Mouse (Mus musculus) neural tube, embryonic 12.5 days (tissue): ENCODE results near the gene Rpl6. TPM values are rescaled to one million over a fixed set of nuclear protein-coding genes. Genes with fewer than 3 reads are reported as not detected.

Experiments
- ATAC-seq: fragments of 200-750 bp; cut with Nextera tagmentation; 2 replicates; pipeline ENCODE4 v1.8.0; 2017; ENCODE audit warnings: low read depth, mild to moderate bottlenecking, moderate TSS enrichment, moderate library complexity; ENCODE audit not compliant: low FRiP score
- H3K27ac ChIP-seq: fragments of 300-500 bp; sonication (generic); 2 replicates; pipeline ENCODE4 v1.5.1; 2016
- H3K27me3 ChIP-seq: fragments of 300-500 bp; sonication (generic); replicated peaks from 2 replicates; pipeline ENCODE4 v1.6.1; 2016; ENCODE audit warnings: mild to moderate bottlenecking
- H3K36me3 ChIP-seq: fragments of 300-500 bp; sonication (generic); 2 replicates; pipeline ENCODE4 v1.6.1; 2016; ENCODE audit warnings: mild to moderate bottlenecking
- H3K4me1 ChIP-seq: fragments of 300-500 bp; sonication (generic); 2 replicates; pipeline ENCODE4 v1.6.1; 2016
- H3K4me2 ChIP-seq: fragments of 300-500 bp; sonication (generic); replicated peaks from 2 replicates; pipeline ENCODE4 v1.6.1; 2016; ENCODE audit warnings: mild to moderate bottlenecking
- H3K4me3 ChIP-seq: fragments of 300-500 bp; sonication (generic); 2 replicates; pipeline ENCODE4 v1.5.1; 2016
- H3K9ac ChIP-seq: fragments of 300-500 bp; sonication (generic); 2 replicates; pipeline ENCODE4 v1.6.1; 2016; ENCODE audit warnings: mild to moderate bottlenecking
- H3K9me3 ChIP-seq: fragments of 300-500 bp; sonication (generic); 2 replicates; pipeline ENCODE4 v1.6.1; 2016; ENCODE audit warnings: mild to moderate bottlenecking
- WGBS: fragments of 180-500 bp; shearing (Covaris S2); methylation state at CpG from one replicate; pipeline ENCODE4 v1.1.7; 2016; 5-methylcytosine and 5-hydroxymethylcytosine counted together
- polyA plus RNA-seq: library from polyadenylated mRNA; unstranded; fragments of >200 nt; fragmentation: Nextera tagmentation; extraction: Ambion mirVana; gene quantifications from 2 replicates; pipeline ENCODE4 v1.2.1, GENCODE M21; 2016

Rpl6 gene
- polyA plus RNA-seq, 1 experiment from 2014 or later = 465 TPM

- H3K9ac ChIP-seq = no peak overlapping the region
- no peak overlapping the region for H3K27ac ChIP-seq
- peaks cover 2% of the 10 kb centered on the region; the same call in 1 of the 2 replicates for H3K36me3 ChIP-seq
- no peaks in the 10 kb centered on the region for H3K27me3 ChIP-seq
- ATAC-seq = no peak
- no peak overlapping the region for H3K4me2 ChIP-seq
- WGBS = 91% methylated on average over 9 of the region's 9 CpGs
- H3K9me3 ChIP-seq = no peaks in the 10 kb centered on the region
- no peaks in the 10 kb centered on the region for H3K4me1 ChIP-seq
- H3K4me3 ChIP-seq = no peak overlapping the region
Observed at GRCm38 (mm10) chr5:121230811-121231210, 26.5 kb downstream of the Rpl6 start.

DNA sequence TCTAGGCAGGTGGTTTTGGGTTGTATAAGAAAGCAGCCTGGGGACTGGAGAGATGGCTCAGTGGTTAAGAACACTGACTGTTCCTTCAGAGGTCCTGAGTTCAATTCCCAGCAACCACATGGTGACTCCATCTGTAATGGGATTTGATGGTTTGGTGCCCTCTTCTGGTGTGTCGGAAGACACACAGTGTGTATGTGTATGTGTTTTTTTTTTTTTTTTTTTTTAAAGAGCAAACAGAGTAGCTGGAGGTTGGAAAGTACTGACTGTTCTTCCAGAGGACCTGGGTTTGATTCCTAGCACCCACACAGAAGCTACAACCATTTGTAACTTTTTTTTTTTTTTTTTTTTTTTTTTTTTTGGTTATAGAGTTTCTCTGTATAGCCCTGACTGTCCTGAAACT, 28.5 kb downstream of the Rpl6 start:
- H3K4me3 ChIP-seq = no peak overlapping the region
- no peak overlapping the region for H3K9ac ChIP-seq
- no peaks in the 10 kb centered on the region for H3K9me3 ChIP-seq
- no peaks in the 10 kb centered on the region for H3K27me3 ChIP-seq
- 91% methylated on average over 1 of the region's 1 CpGs for WGBS
- no peak overlapping the region for H3K27ac ChIP-seq
- ATAC-seq = no peak
- no peaks in the 10 kb centered on the region for H3K4me1 ChIP-seq
- no peak overlapping the region for H3K4me2 ChIP-seq
- H3K36me3 ChIP-seq = peaks cover 2% of the 10 kb centered on the region; the same call in 1 of the 2 replicates

- Histone ChIP-seq H3K9me3 (no peaks in the 10 kb centered on the region), H3K36me3 (peaks cover 2% of the 10 kb centered on the region; the same call in 1 of the 2 replicates), H3K9ac (no peak overlapping the region), H3K4me1 (no peaks in the 10 kb centered on the region), H3K27ac (no peak overlapping the region), H3K4me2 (no peak overlapping the region), H3K4me3 (no peak overlapping the region), H3K27me3 (no peaks in the 10 kb centered on the region)
- no peak for ATAC-seq
- 90% methylated on average over 2 of the region's 2 CpGs for WGBS
Observed at GRCm38 (mm10) chr5:121233726-121234125, 29.4 kb downstream of the Rpl6 start.

DNA sequence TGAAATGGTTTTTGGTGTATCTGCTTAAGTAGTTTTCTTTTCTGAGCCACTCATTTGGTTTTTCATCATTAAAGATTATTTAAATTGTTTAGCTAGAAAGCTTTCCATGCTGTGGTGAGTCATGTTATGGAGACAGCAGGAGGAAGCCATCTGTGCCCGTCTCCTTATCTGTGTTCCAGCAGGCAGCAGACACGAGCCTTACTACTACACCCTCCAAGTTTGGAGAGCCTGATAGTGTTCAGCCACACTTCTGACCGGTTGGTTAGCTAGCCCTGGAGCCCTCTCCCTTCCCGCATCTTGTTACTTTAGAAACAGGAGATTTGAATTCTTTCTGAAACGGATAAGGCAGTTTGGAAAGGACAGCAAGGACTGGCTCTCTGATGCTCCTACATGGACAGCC, 31.9 kb downstream of the Rpl6 start:
- H3K27me3 ChIP-seq = no peaks in the 10 kb centered on the region
- H3K4me3 ChIP-seq = no peak overlapping the region
- no peaks in the 10 kb centered on the region for H3K4me1 ChIP-seq
- no peak overlapping the region for H3K27ac ChIP-seq
- peaks cover 2% of the 10 kb centered on the region; the same call in 1 of the 2 replicates for H3K36me3 ChIP-seq
- WGBS = 86% methylated on average over 5 of the region's 5 CpGs
- H3K4me2 ChIP-seq = no peak overlapping the region
- no peaks in the 10 kb centered on the region for H3K9me3 ChIP-seq
- no peak overlapping the region for H3K9ac ChIP-seq
- ATAC-seq = no peak

DNA sequence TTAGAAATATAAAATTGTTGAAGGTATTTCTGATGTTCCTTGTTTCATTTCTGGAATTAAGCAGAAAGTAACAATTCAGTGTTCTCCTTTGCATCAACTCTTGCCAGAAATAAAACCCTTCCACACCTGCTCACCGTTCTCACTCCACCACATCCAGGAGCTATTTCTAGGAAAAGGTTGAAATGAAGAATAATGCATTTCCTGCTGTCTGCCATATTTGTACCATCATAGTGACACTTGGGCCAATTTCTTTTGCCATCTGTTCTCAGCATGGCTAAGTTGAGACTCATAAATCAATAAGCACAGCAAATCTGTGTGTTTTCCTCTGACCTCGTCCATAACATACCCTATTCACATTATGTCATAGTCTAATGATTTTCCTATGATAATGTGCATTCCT, 33.9 kb downstream of the Rpl6 start:
- Histone ChIP-seq H3K4me3 (no peak overlapping the region), H3K4me1 (no peaks in the 10 kb centered on the region), H3K27me3 (no peaks in the 10 kb centered on the region), H3K4me2 (no peak overlapping the region), H3K9ac (no peak overlapping the region), H3K27ac (no peak overlapping the region), H3K9me3 (no peaks in the 10 kb centered on the region), H3K36me3 (peaks cover 2% of the 10 kb centered on the region; the same call in 1 of the 2 replicates)
- no peak for ATAC-seq
- WGBS = 79% methylated on average over 2 of the region's 2 CpGs

DNA sequence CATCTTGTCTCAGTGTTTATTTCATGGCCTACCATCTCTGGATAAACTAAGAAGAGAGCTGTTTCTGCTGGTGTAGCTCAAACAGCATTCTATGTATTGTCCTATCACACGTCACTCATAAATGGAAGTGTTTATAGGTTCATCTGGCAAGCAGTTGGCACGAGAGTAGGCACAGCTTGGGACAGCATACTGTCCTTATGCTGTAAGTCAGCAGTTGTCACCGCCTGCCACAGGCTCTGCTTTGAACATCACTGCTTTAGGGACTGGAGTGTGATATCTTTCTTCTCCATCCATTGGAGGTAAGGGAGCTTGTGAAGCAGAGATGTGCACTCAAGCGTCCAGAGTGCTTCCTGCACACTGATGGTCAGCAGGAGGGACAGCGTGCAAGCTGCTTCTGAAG, 35.6 kb downstream of the Rpl6 start:
- 83% methylated on average over 5 of the region's 5 CpGs for WGBS
- ATAC-seq = no peak

GRCm38 (mm10) chr5:121241182-121241581, 36.9 kb downstream of the Rpl6 start:
- Histone ChIP-seq H3K27ac (no peak overlapping the region), H3K36me3 (no peaks in the 10 kb centered on the region), H3K27me3 (no peaks in the 10 kb centered on the region), H3K9ac (no peak overlapping the region), H3K4me3 (no peak overlapping the region), H3K4me1 (no peaks in the 10 kb centered on the region), H3K4me2 (no peak overlapping the region), H3K9me3 (no peaks in the 10 kb centered on the region)
- no peak for ATAC-seq

More for the DNA sequence above, 35.6 kb downstream of the Rpl6 start:
- H3K4me1 ChIP-seq = no peaks in the 10 kb centered on the region
- no peak overlapping the region for H3K4me3 ChIP-seq
- no peaks in the 10 kb centered on the region for H3K27me3 ChIP-seq
- peaks cover 2% of the 10 kb centered on the region; the same call in 1 of the 2 replicates for H3K36me3 ChIP-seq
- H3K27ac ChIP-seq = no peak overlapping the region
- H3K4me2 ChIP-seq = no peak overlapping the region
- no peaks in the 10 kb centered on the region for H3K9me3 ChIP-seq
- no peak overlapping the region for H3K9ac ChIP-seq

DNA sequence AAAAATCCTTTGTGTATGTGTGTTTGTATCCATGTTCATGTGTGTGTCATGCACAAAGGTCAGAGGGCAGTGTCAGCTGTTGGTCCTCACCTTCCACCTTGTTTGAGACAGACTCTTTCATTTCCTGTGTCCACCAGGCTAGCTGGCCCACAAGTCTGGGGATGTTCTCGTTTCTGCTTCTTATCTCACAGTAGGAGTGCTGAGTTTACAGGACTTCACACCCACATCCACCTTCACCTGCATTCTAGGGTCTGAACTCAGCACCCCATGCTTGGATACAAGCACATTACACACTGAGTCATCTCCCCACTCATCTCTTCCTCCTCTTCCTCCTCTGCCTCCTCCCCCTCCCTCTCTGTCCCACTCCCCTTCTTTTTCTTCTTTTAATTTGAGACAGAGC, 38.0 kb downstream of the Rpl6 start:
- no peak overlapping the region for H3K4me3 ChIP-seq
- H3K4me1 ChIP-seq = no peaks in the 10 kb centered on the region
- no peaks in the 10 kb centered on the region for H3K27me3 ChIP-seq
- WGBS = 38% methylated on average over 1 of the region's 1 CpGs
- H3K9me3 ChIP-seq = no peaks in the 10 kb centered on the region
- no peak overlapping the region for H3K27ac ChIP-seq
- H3K36me3 ChIP-seq = no peaks in the 10 kb centered on the region
- no peak overlapping the region for H3K4me2 ChIP-seq
- H3K9ac ChIP-seq = no peak overlapping the region
- ATAC-seq = no peak

DNA sequence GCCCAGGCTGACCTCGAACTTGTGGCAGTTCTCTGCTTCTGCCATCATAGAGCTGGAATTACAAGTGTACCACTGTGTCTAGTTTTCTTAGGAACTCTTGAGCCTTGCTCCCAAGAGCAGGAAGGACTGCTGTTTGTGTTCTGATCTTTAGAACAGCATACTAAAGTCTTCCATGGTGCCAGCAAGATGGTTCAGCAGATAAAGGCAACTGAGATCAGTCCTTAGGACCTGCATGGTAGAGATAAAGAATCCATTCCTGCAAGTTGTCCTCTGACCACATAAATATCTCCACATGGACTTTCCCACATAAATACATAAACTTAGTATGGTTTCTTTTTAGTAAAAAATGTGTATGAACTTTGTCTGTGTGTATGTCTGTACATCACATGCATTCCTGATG, 38.4 kb downstream of the Rpl6 start:
- H3K4me3 ChIP-seq = no peak overlapping the region
- H3K4me2 ChIP-seq = no peak overlapping the region
- WGBS = 89% methylated on average over 1 of the region's 1 CpGs
- no peaks in the 10 kb centered on the region for H3K4me1 ChIP-seq
- H3K27ac ChIP-seq = no peak overlapping the region
- no peak for ATAC-seq
- H3K9ac ChIP-seq = no peak overlapping the region
- H3K27me3 ChIP-seq = no peaks in the 10 kb centered on the region
- no peaks in the 10 kb centered on the region for H3K36me3 ChIP-seq
- H3K9me3 ChIP-seq = no peaks in the 10 kb centered on the region

- 94% methylated on average over 1 of the region's 1 CpGs for WGBS
- Histone ChIP-seq H3K9ac (no peak overlapping the region), H3K4me1 (no peaks in the 10 kb centered on the region), H3K9me3 (no peaks in the 10 kb centered on the region), H3K36me3 (no peaks in the 10 kb centered on the region), H3K4me3 (no peak overlapping the region), H3K27ac (no peak overlapping the region), H3K4me2 (no peak overlapping the region), H3K27me3 (no peaks in the 10 kb centered on the region)
- no peak for ATAC-seq
Observed at GRCm38 (mm10) chr5:121243676-121244364, 39.5 kb downstream of the Rpl6 start.

DNA sequence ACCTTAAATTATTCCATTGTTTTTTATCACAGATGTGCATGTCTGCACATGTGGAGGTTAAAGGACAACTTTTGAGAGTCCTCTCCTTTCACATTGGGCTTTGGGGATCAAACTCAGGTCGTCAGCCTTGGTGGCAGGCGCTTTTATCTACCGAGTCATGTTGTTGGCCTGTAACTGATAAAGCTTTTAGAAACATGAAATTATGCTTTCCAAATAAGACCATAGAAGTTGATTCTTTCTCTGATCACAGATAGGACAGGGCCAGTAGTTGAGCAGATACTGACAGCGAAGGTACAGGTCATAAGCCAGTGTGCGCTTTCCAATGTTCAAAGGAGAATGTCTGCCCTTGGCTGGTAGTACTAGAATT, 40.1 kb downstream of the Rpl6 start:
- Histone ChIP-seq H3K27me3 (no peaks in the 10 kb centered on the region), H3K4me1 (no peaks in the 10 kb centered on the region), H3K36me3 (no peaks in the 10 kb centered on the region), H3K9ac (no peak overlapping the region), H3K4me3 (no peak overlapping the region), H3K4me2 (no peak overlapping the region), H3K9me3 (no peaks in the 10 kb centered on the region), H3K27ac (no peak overlapping the region)
- ATAC-seq = no peak
- 93% methylated on average over 5 of the region's 5 CpGs for WGBS

- Histone ChIP-seq H3K27ac (no peak overlapping the region), H3K4me3 (no peak overlapping the region), H3K9ac (no peak overlapping the region), H3K4me1 (no peaks in the 10 kb centered on the region), H3K36me3 (no peaks in the 10 kb centered on the region), H3K27me3 (no peaks in the 10 kb centered on the region), H3K9me3 (no peaks in the 10 kb centered on the region), H3K4me2 (no peak overlapping the region)
- no peak for ATAC-seq
- 89% methylated on average over 7 of the region's 7 CpGs for WGBS
Observed at GRCm38 (mm10) chr5:121245201-121245600, 40.9 kb downstream of the Rpl6 start.

DNA sequence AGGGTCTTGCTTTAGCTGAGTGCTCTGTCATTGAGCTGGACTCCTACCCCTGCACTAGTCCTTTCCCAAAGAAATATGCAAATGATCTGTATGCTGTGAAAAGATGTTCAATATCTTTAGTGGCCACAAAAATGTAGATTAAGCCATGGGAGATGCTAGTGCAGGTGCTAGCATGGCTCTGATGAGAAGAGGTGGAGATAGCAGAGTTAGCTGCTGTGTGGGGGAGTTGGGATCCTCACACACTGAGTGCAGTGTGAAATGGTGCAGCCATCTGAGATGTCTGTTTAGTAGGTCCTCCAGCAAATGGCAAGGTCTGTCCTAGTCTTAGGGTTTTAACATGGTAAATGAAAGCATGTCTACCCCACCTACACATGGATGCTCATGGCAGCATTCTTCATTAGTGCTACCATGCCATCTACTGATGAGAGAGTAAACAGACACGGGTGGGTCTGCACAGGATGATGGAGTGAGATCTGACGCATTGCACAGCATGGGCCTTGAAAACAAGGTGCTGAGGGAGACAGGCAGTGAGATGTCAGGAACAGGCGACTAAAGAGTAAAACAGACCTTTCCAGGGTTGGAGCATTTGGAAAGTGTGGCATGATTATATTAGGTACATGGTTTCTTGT, 44.6 kb downstream of the Rpl6 start:
- Histone ChIP-seq H3K4me1 (no peaks in the 10 kb centered on the region), H3K9ac (no peak overlapping the region), H3K36me3 (peaks cover 3% of the 10 kb centered on the region; the same call in 1 of the 2 replicates), H3K4me3 (no peak overlapping the region), H3K4me2 (no peak overlapping the region), H3K27me3 (no peaks in the 10 kb centered on the region), H3K27ac (no peak overlapping the region), H3K9me3 (no peaks in the 10 kb centered on the region)
- no peak for ATAC-seq
- WGBS = 78% methylated on average over 3 of the region's 3 CpGs
